Mouse (Mus musculus): ENCODE measurements around the gene Ppm1n. TPM values are rescaled to one million over a fixed set of nuclear protein-coding genes. Genes with fewer than 3 reads are reported as not detected.

Gene Ppm1n
- polyA plus RNA-seq, 1 experiment from 2014 or later = 0.96 TPM

DNA sequence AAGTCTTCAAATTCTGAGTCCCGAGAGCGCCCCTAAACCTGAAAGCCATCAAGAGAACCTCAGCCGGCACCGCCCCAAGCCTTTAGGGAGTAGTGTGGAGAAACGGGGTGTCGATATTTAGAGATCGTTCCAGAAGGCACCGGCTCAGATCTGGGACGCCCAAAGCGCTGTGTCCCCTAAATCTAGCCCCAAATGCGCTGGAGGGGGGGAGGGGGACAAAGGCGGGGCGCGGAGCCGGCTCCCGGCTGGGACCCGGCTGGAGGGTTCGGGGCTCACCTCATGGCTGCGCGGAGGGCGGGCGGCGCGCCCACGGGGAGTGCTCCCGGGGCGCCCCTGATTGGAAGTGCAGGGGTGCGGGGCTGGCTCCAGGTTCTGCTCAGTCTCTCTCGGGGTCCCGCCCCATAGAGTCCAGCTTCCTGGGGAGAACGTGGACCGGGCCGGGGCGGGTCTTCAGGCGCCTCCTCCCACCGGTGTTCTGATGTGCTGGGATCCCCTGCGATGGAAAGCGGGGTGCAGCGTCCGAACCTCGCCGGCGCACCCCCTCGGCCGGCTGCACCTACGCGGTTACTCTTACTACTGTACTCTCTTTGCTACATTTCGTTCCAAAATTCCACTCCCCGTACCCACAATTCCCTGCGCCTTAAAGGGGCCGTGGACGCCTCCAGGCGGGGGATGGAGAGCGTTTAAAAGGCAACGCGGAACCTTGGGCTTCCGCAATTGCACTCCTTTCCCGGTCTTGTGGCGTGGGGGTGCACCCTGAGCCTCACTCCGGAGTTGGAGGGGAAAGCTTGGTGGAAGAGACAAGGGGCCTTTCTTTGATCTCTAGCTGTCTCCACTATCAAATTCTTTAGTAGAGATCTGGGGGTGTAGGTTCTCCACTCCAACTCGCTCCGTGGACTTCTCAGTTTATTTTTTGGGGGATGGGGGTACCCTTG lies 8.4 kb downstream of the Ppm1n start, which contains the start of gene Vasp:
Vasp (minus strand) TSS at position 580 of the 935 bp plus-strand sequence.
- H3K4me1 ChIP-seq (replicated peaks) = peaks cover 24% of the 10 kb centered on the region
- peak within 1 kb of the TSS; percentile 99 for H3K4me3 ChIP-seq
- peak within 1 kb of the TSS; percentile 88 for H3K27ac ChIP-seq (replicated peaks)
- H3K27me3 ChIP-seq = peaks cover 5% of the 10 kb centered on the region; the same call in 1 of the 2 replicates
- peak; percentile 72 for ATAC-seq (ENCODE audit: low FRiP score, low read depth)
- peak within 1 kb of the TSS; percentile 97 for H3K4me2 ChIP-seq
- H3K9ac ChIP-seq = peak within 1 kb of the TSS; percentile 93
- H3K36me3 ChIP-seq = no peaks in the 10 kb centered on the region
- no peaks in the 10 kb centered on the region for H3K9me3 ChIP-seq
- WGBS = under 1% methylated on average over 60 of the region's 62 CpGs

DNA sequence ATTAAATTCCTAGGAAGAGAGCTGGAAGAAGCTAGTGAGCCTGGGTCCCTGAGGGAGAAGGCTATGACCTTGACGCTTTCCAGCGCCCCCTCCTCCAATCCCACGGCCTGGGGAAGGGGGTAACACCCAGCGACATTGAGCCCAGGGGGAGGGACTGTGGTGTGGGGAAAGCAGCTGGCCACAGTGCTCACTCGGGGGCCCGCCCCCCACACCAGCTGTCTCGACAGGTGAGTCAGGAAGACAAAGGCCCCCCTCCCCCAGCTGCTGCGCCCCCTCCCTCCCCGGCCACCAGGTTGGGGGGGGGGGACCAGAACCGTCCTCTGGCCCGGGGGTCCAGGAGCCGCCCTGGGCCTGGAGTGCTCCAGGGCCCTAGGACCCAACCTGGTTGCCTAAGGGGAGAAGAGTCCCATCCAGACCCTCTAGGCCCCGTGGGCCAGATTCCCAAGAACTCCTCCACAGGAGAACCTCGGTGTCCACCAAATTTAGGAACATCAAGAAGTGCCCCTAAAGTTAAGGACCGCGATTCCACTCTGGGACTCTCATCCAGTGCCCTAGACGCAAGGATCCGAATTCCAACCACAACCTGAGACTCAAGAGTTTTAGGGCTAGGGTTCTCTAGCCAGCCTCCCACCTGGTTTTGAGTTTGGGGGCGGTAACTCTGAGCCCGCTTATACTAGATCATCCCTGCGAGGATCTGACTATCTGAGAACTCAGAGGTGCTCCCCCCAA lies 9.2 kb downstream of the Ppm1n start:
- under 1% methylated on average over 17 of the region's 21 CpGs for WGBS
- Histone ChIP-seq H3K36me3 (no peaks in the 10 kb centered on the region), H3K27ac (replicated peaks) (peak overlapping the region; percentile 88), H3K4me2 (peak overlapping the region; percentile 97), H3K4me1 (replicated peaks) (peaks cover 24% of the 10 kb centered on the region), H3K27me3 (peaks cover 5% of the 10 kb centered on the region; the same call in 1 of the 2 replicates), H3K9ac (peak overlapping the region; percentile 93), H3K9me3 (no peaks in the 10 kb centered on the region), H3K4me3 (peak overlapping the region; percentile 99)
- no peak for ATAC-seq (ENCODE audit: low FRiP score, low read depth)

DNA sequence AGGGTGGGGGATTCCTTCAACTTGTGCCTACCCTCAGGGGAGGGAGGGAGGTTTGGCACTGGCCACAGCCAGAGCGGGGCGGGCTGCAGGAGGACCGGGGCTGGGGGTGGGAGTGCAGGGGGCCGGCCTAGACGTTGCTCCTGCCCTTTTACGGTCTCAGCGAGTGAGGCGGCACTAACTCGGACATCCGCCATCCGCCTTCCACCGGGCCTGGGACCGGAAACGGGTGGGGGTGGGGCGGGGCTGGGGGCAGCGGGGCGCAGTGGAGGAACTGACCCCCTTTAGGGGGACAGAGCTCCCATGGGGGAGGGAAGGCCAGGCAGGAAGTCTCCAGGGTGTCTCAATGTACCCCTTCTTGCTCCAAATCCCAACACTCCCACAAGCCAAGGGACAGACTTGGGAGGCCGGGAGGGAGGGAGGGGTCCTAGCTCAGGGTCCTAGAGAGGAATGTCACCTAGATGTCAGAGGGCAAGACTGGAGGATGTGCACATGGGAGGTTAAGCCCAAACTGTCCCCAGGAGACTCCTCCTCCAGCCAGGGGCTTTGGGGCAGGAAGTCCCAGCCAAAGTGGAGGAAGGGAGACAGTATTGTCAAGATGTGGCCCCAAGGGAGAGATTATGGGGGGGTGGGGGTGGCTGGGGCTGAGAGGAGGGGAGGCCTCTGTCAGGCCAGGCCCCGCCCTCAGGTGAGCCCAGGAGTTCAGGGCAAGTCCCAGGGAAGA lies 10.0 kb downstream of the Ppm1n start:
- H3K9me3 ChIP-seq = no peaks in the 10 kb centered on the region
- no peaks in the 10 kb centered on the region for H3K36me3 ChIP-seq
- under 1% methylated on average over 19 of the region's 19 CpGs for WGBS
- H3K27me3 ChIP-seq = peaks cover 5% of the 10 kb centered on the region; the same call in 1 of the 2 replicates
- peak overlapping the region; percentile 99 for H3K4me3 ChIP-seq
- ATAC-seq (ENCODE audit: low FRiP score, low read depth) = peak; percentile 24; the same call in 1 of the 2 replicates
- H3K9ac ChIP-seq = peak overlapping the region; percentile 93
- peaks cover 24% of the 10 kb centered on the region for H3K4me1 ChIP-seq (replicated peaks)
- H3K27ac ChIP-seq (replicated peaks) = peak overlapping the region; percentile 88
- H3K4me2 ChIP-seq = peak overlapping the region; percentile 97

DNA sequence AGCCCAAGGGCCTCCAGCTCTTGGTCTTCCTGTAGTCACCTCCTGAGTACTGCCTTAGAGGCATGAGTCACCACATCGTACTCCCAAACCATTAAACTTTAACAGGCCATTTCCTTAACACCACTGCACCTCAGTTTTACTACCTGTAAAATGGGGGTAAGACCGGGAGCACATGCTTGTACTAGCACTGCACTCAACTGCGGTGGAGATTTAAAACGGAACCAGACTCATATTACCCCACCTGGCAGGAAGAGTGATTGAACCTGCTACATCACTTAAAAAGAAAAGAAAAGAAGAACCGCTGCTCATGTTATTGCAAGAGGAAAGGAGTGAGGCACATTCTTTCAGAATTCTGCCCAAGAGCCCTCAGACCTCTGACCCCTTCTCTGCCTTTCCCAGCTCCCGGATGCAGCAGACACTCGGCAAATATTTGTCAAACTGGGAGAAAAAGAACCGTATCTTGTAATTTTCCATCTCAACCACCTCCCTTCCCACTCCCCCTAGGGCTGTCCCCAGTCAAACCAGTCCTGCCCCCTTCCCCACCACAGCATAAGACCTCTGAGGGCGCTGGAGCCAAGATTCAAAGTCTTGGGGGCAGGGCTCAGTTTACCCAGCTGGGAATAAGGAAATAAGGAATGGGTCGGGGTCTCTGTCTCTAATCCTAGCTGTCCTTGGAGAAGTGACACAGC lies 10.7 kb downstream of the Ppm1n start:
- Histone ChIP-seq H3K36me3 (peaks cover 5% of the 10 kb centered on the region), H3K27me3 (no peaks in the 10 kb centered on the region), H3K9me3 (no peaks in the 10 kb centered on the region), H3K27ac (replicated peaks) (peak overlapping the region; percentile 88), H3K4me3 (peak overlapping the region; percentile 99), H3K9ac (peak overlapping the region; percentile 93; the same call in 1 of the 2 replicates), H3K4me1 (replicated peaks) (peaks cover 24% of the 10 kb centered on the region), H3K4me2 (peak overlapping the region; percentile 97)
- WGBS = 55% methylated on average over 10 of the region's 10 CpGs
- no peak for ATAC-seq (ENCODE audit: low FRiP score, low read depth)

DNA sequence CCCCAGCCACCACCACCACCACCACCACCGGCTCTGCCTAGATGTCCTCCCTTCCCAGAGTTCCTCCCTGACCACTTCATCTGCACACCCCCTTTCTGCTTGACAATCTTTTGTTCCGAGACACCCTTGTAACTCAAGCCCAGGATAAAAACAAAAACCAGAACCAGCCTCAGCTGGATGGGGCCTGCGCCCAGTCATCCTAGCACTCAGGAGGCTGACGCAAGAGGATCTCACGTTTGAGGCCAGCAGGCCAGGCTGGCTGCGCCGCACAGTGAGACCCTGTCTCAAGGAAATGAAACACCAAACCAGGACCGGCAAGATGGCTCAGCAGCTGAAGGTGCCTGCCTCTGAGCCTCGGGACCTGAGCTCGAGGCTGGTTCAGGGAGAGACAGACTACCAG lies 12.8 kb downstream of the Ppm1n start:
- H3K4me2 ChIP-seq = no peak overlapping the region
- H3K4me1 ChIP-seq (replicated peaks) = peaks cover 24% of the 10 kb centered on the region
- WGBS = 71% methylated on average over 10 of the region's 10 CpGs
- ATAC-seq (ENCODE audit: low FRiP score, low read depth) = no peak
- H3K27ac ChIP-seq (replicated peaks) = no peak overlapping the region
- H3K9me3 ChIP-seq = no peaks in the 10 kb centered on the region
- H3K9ac ChIP-seq = 0 out of 2 replicates have a peak overlapping the region, but pooled peaks have one; percentile 4
- no peak overlapping the region for H3K4me3 ChIP-seq
- H3K27me3 ChIP-seq = no peaks in the 10 kb centered on the region
- peaks cover 20% of the 10 kb centered on the region for H3K36me3 ChIP-seq

DNA sequence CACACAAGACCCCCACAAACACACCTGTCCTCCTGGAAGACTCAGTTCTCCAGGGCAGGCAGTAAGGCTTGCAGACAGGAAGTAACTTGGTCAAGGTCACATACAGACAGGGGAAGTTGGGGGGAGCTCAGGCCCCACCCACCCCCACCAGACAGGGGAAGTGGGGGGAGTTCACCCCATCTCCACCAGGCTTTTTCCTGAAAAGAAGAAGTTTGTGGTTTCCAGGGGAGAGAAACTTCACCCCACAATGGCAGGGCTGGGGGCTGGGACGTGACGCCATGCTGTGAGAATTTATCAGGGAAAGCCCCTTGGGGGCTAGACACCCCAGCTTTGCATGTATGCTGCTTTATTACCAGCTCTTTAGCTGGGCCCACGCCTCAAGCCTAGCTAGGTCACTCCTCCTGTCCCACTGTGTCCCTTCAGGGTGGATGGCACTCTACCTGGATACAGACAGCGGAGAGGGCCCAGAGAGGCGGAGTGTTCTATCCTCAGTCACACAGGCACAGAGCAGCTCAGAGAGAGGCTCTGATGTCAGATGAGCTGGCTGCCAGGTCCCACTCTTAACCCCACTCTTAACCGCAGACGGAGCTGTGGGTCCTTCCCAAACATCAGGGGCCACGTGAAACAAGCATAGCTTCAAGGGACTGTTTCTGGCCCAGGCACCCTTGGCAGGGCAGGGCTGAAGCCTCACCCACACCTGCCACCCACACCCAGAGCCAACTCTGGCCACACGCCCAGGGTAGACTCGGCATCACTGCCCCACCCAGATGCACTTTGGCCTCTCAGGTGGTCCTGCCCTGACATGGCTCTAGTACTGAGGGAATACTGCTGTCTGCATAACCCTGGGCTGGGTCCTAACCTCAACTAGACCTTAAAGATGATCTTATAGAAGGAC lies 13.7 kb downstream of the Ppm1n start:
- Histone ChIP-seq H3K27me3 (no peaks in the 10 kb centered on the region), H3K9me3 (no peaks in the 10 kb centered on the region), H3K4me2 (no peak overlapping the region), H3K36me3 (peaks cover 20% of the 10 kb centered on the region), H3K27ac (replicated peaks) (no peak overlapping the region), H3K4me1 (replicated peaks) (peaks cover 24% of the 10 kb centered on the region), H3K4me3 (no peak overlapping the region), H3K9ac (no peak overlapping the region)
- 79% methylated on average over 10 of the region's 10 CpGs for WGBS
- no peak for ATAC-seq (ENCODE audit: low FRiP score, low read depth)

DNA sequence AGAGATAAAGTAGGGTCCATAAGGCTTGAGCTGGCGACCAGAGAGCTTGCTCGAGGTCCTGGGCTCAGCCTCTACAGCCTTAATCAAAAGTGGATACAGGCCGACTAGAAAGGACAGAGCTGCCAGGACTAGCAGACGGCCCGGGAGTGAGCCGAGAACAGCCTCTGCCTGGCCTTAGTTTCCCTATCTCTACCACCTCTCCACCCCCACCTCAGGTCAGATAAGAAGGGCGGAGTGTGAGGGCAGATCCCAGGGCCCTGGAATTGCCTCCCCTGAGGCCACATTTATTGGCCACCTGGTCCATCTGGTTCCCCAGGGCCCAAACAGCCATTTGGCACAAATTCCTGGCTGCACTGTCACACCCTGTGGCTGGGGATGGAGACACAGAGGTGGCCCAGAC lies 14.7 kb downstream of the Ppm1n start:
- WGBS = 90% methylated on average over 7 of the region's 7 CpGs
- Histone ChIP-seq H3K4me2 (no peak overlapping the region), H3K27me3 (no peaks in the 10 kb centered on the region), H3K27ac (replicated peaks) (no peak overlapping the region), H3K36me3 (peaks cover 27% of the 10 kb centered on the region), H3K4me1 (replicated peaks) (peaks cover 14% of the 10 kb centered on the region), H3K4me3 (no peak overlapping the region), H3K9me3 (no peaks in the 10 kb centered on the region), H3K9ac (no peak overlapping the region)
- no peak for ATAC-seq (ENCODE audit: low FRiP score, low read depth)

DNA sequence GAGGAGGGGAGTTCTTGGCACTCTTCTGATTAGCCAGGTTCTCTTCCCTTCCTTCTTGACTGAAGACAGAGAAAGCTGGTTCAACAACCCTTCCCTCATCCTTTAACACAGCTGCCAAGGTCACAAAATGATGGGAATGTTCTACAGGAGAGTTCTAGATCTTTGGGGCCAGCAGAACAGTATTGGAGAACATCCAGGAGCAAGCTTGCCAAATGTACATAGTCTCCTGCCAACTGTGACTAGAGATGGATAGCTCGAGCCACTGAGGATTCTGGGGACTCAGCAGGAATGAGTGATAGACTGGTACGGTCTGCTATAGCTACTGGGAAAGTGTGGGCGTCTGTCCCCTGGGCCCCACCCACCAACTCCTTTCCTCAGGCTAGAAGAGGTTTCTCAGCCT lies 21.5 kb downstream of the Ppm1n start:
- 76% methylated on average over 3 of the region's 3 CpGs for WGBS
- H3K4me2 ChIP-seq = no peak overlapping the region

DNA sequence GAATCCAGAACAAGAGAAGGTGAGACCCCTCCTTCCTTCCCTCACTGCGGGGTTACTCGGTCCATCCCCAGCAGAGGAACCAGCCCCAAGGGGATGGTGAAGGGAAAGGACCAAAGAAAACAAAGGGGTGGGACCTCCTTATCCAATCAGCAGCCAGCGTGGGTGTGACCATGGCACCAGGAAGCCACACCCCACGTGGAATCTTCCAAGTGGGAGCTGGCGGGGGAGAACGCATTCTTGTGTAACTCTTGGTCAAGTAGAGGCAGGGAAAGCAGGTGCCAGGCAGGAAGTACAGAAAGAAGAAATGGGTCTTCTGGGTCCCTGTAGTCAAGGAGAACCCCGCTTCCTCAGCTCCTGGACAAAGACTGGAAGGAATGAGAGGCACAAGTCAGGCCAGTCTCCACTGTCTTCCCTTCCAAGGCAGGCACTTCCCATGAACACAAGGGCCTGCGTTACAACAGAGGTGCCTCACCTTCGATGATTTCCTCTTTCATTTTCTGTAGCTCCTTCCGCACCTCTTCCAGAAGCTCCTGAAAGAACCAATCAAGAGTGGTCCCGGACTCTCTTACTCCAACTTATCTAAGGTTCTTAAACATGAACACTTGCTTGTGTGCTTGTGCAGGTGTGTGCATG lies 22.4 kb downstream of the Ppm1n start:
- no peaks in the 10 kb centered on the region for H3K9me3 ChIP-seq
- H3K36me3 ChIP-seq = peaks cover 29% of the 10 kb centered on the region
- WGBS = 33% methylated on average over 11 of the region's 11 CpGs
- no peak overlapping the region for H3K27ac ChIP-seq (replicated peaks)
- no peak overlapping the region for H3K9ac ChIP-seq
- ATAC-seq (ENCODE audit: low FRiP score, low read depth) = peak; percentile 61
- no peak overlapping the region for H3K4me2 ChIP-seq
- H3K27me3 ChIP-seq = no peaks in the 10 kb centered on the region
- no peak overlapping the region for H3K4me3 ChIP-seq
- H3K4me1 ChIP-seq (replicated peaks) = no peaks in the 10 kb centered on the region

More for the DNA sequence above, 21.5 kb downstream of the Ppm1n start:
- Histone ChIP-seq H3K4me1 (replicated peaks) (no peaks in the 10 kb centered on the region), H3K9me3 (no peaks in the 10 kb centered on the region), H3K27me3 (no peaks in the 10 kb centered on the region), H3K36me3 (peaks cover 38% of the 10 kb centered on the region), H3K27ac (replicated peaks) (no peak overlapping the region), H3K9ac (no peak overlapping the region), H3K4me3 (no peak overlapping the region)
- no peak for ATAC-seq (ENCODE audit: low FRiP score, low read depth)

DNA sequence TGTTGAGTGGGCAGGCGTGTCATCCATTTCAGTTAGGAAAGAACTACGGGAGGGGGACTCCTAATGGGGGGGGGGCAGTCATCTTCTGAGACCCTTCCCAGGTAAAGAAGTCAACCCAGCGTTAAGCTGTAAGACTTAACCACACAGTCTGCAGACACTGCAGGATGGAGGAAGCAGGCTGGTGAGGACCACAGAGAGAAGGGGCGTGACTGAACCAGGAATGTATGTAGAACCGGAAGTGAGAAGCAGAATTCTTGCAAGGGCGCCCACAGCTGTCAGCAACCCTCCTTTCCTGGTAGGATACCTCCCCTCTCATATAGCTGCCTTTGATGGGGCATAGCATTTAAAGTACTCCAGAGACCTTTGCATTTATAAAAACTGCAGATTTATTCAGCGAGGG lies 23.3 kb downstream of the Ppm1n start:
- H3K36me3 ChIP-seq = peaks cover 29% of the 10 kb centered on the region
- no peaks in the 10 kb centered on the region for H3K9me3 ChIP-seq
- no peak overlapping the region for H3K27ac ChIP-seq (replicated peaks)
- H3K4me3 ChIP-seq = no peak overlapping the region
- H3K4me1 ChIP-seq (replicated peaks) = no peaks in the 10 kb centered on the region
- no peak overlapping the region for H3K9ac ChIP-seq
- WGBS = 94% methylated on average over 7 of the region's 7 CpGs
- no peaks in the 10 kb centered on the region for H3K27me3 ChIP-seq
- no peak overlapping the region for H3K4me2 ChIP-seq
- ATAC-seq (ENCODE audit: low FRiP score, low read depth) = no peak
